Mouse (Mus musculus): ENCODE data around the gene Gm6592. TPM values are rescaled to one million over a fixed set of nuclear protein-coding genes. Genes with fewer than 3 reads are reported as not detected.
"Not testable (repeated sequence)": the region's sequence is repeated elsewhere in the genome, so short reads cannot be mapped to it uniquely, and the experiment has no call there.

Gm6592 gene
- not detected in 2 replicates for polyA plus RNA-seq (2015; fragmentation: Nextera tagmentation; extraction: Ambion mirVana)

DNA sequence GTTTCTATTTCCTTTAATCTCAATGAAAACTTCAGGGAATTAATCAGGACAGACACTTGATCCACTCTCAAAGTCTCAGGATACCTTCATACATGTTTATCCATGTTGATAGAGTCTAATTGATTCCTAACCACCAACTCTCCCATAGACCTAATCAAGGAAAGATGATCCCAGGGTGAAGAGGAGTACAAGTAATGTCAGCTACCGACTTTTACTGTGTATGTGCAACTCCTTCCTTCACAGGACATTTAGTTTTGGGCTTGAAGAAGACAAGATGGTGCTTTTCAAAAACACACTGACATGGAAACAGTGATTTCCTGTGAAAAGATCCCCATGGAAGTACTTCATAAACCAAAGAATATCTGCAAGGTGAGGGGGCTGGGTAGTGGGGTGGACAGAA lies at the start of gene Gm6592:
Gm6592 (plus strand) TSS at position 301 of the 400 bp plus-strand sequence.
- Histone ChIP-seq H3K27ac (ENCODE audit: low read length) (no peak within 1 kb of the TSS), H3K27me3 (ENCODE audit: control insufficient read depth, insufficient read depth, low read length) (no peaks in the 10 kb centered on the region), H3K4me3 (replicated peaks; ENCODE audit: low read length) (no peak within 1 kb of the TSS), H3K9ac (ENCODE audit: low read length) (no peak within 1 kb of the TSS), H3K4me2 (ENCODE audit: low read depth, low read length) (no peak within 1 kb of the TSS), H3K9me3 (replicated peaks; ENCODE audit: control insufficient read depth, low read length) (no peaks in the 10 kb centered on the region), H3K4me1 (ENCODE audit: control insufficient read depth, insufficient read depth, low read length) (no peaks in the 10 kb centered on the region), H3K36me3 (ENCODE audit: control insufficient read depth, insufficient read depth, low read length) (no peaks in the 10 kb centered on the region)
- WGBS, result 52% methylated on average over 1 of the region's 1 CpGs
- no peak for ATAC-seq (ENCODE audit: insufficient read depth, low FRiP score)

DNA sequence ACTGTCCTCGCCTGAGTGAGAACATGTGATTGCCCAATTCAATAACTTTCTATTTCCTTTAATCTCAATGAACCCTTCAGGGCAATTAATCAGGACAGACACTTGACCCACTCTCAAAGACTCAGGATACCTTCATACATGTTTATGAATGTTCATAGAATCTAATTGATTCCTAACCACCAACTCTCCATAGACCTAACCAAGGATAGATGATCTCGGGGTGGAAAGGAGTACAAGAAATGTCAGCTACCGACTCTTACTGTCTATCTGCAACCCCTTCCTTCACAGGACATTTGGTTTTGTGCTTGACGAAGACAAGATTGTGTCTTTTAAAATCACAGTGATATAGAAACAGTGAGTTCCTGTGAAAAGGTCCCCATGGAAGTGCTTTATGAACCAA lies 40.4 kb upstream of the Gm6592 start, which contains the start of gene Ssxb5:
Ssxb5 (plus strand) TSS at position 301 of the 400 bp plus-strand sequence.
- H3K4me1 ChIP-seq (ENCODE audit: control insufficient read depth, insufficient read depth, low read length); H3K9me3 ChIP-seq (replicated peaks; ENCODE audit: control insufficient read depth, low read length); ATAC-seq (ENCODE audit: insufficient read depth, low FRiP score); H3K36me3 ChIP-seq (ENCODE audit: control insufficient read depth, insufficient read depth, low read length); H3K4me3 ChIP-seq (replicated peaks; ENCODE audit: low read length); H3K27ac ChIP-seq (ENCODE audit: low read length); H3K9ac ChIP-seq (ENCODE audit: low read length); H3K4me2 ChIP-seq (ENCODE audit: low read depth, low read length); H3K27me3 ChIP-seq (ENCODE audit: control insufficient read depth, insufficient read depth, low read length): not testable (repeated sequence)
- 84% methylated on average over 4 of the region's 4 CpGs for WGBS

GRCm38 (mm10) chrX:8832043-8832442 lies 11.8 kb upstream of the Gm6592 start:
- no peaks in the 10 kb centered on the region for H3K9me3 ChIP-seq (replicated peaks; ENCODE audit: control insufficient read depth, low read length)

GRCm38 (mm10) chrX:8852486-8852885 lies 8.7 kb downstream of the Gm6592 start:
- Histone ChIP-seq H3K36me3 (ENCODE audit: control insufficient read depth, insufficient read depth, low read length) (no peaks in the 10 kb centered on the region), H3K27me3 (ENCODE audit: control insufficient read depth, insufficient read depth, low read length) (no peaks in the 10 kb centered on the region), H3K4me2 (ENCODE audit: low read depth, low read length) (no peak overlapping the region), H3K9ac (ENCODE audit: low read length) (no peak overlapping the region), H3K4me1 (ENCODE audit: control insufficient read depth, insufficient read depth, low read length) (no peaks in the 10 kb centered on the region), H3K27ac (ENCODE audit: low read length) (no peak overlapping the region), H3K9me3 (replicated peaks; ENCODE audit: control insufficient read depth, low read length) (no peaks in the 10 kb centered on the region), H3K4me3 (replicated peaks; ENCODE audit: low read length) (no peak overlapping the region)
- 89% methylated on average over 10 of the region's 10 CpGs for WGBS
- no peak for ATAC-seq (ENCODE audit: insufficient read depth, low FRiP score)

More at GRCm38 (mm10) chrX:8832043-8832442, 11.8 kb upstream of the Gm6592 start:
- no peaks in the 10 kb centered on the region for H3K36me3 ChIP-seq (ENCODE audit: control insufficient read depth, insufficient read depth, low read length)
- H3K27ac ChIP-seq (ENCODE audit: low read length), result no peak overlapping the region
- H3K4me3 ChIP-seq (replicated peaks; ENCODE audit: low read length), result no peak overlapping the region
- H3K4me1 ChIP-seq (ENCODE audit: control insufficient read depth, insufficient read depth, low read length), result no peaks in the 10 kb centered on the region
- no peak overlapping the region for H3K9ac ChIP-seq (ENCODE audit: low read length)
- ATAC-seq (ENCODE audit: insufficient read depth, low FRiP score), result no peak
- no peaks in the 10 kb centered on the region for H3K27me3 ChIP-seq (ENCODE audit: control insufficient read depth, insufficient read depth, low read length)
- H3K4me2 ChIP-seq (ENCODE audit: low read depth, low read length), result no peak overlapping the region

DNA sequence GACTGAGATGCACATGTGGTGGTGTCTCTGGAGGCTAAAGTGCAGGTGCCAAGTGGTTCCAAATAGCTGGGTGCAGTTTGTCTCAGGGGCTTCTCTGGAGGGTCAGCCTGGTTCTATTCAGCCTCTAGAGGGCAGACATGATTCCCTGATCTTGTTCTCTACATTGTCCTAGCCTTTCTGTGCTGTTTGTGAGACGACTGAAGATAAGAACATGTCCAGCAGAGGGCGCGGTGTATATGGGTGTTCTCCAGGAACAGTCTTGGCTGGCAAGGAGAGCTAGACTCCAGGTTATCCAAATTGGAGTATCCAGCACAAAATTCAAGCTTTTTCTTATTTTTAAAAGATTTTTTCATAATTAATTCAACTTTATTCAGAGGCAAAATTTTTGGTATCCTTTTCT lies 20.5 kb downstream of the Gm6592 start:
- 3% methylated on average over 3 of the region's 3 CpGs for WGBS
- not testable (repeated sequence) for H3K4me2 ChIP-seq (ENCODE audit: low read depth, low read length); H3K9ac ChIP-seq (ENCODE audit: low read length); H3K4me1 ChIP-seq (ENCODE audit: control insufficient read depth, insufficient read depth, low read length); ATAC-seq (ENCODE audit: insufficient read depth, low FRiP score); H3K4me3 ChIP-seq (replicated peaks; ENCODE audit: low read length); H3K27me3 ChIP-seq (ENCODE audit: control insufficient read depth, insufficient read depth, low read length); H3K9me3 ChIP-seq (replicated peaks; ENCODE audit: control insufficient read depth, low read length); H3K27ac ChIP-seq (ENCODE audit: low read length); H3K36me3 ChIP-seq (ENCODE audit: control insufficient read depth, insufficient read depth, low read length)

DNA sequence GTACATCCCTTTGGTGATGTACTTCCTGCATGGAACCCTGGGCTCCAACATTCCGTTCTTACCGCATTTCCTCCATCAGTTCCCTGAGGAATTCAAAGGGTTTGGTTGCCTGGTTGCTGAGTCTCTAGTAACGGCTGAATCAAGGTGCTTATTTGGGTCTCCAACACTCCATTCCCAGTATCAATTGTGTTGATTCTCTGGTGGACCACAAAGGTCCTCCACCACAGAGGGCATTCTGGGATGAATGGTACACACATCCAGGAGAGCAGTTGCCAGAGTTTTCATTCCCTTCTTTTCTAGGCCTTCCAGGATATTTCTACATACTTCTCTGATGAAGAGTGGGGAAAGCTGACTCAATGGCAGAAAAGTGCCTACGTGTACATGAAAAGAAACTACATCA lies 30.2 kb downstream of the Gm6592 start, which contains the start of gene Gm5751:
Gm5751 (plus strand) TSS at position 301 of the 400 bp plus-strand sequence.
- H3K9me3 ChIP-seq (replicated peaks; ENCODE audit: control insufficient read depth, low read length); H3K27me3 ChIP-seq (ENCODE audit: control insufficient read depth, insufficient read depth, low read length); H3K4me1 ChIP-seq (ENCODE audit: control insufficient read depth, insufficient read depth, low read length); H3K27ac ChIP-seq (ENCODE audit: low read length); ATAC-seq (ENCODE audit: insufficient read depth, low FRiP score); H3K4me3 ChIP-seq (replicated peaks; ENCODE audit: low read length); H3K9ac ChIP-seq (ENCODE audit: low read length); H3K36me3 ChIP-seq (ENCODE audit: control insufficient read depth, insufficient read depth, low read length); H3K4me2 ChIP-seq (ENCODE audit: low read depth, low read length): not testable (repeated sequence)
- WGBS, result 84% methylated on average over 3 of the region's 4 CpGs

DNA sequence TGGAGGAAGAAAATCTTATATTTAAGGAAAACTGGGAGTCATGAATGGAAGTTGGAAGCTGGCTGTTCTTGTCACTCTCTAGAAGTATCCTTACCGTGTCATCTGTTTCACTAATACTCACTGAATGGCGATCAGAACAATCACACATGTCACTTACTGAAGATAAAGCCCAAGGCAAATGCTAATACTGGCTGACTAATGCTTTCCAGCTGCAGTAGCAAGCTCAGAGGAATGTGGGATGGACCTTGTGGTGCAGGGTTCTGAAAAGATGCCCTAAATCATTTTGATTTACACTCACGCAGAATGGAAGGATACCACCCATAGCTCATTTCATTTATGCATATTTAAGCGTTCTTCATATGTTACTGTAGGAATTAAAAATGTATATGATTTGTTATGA lies 40.5 kb downstream of the Gm6592 start:
- no peak for ATAC-seq (ENCODE audit: insufficient read depth, low FRiP score)
- 70% methylated on average over 4 of the region's 4 CpGs for WGBS
- Histone ChIP-seq H3K27ac (ENCODE audit: low read length) (no peak overlapping the region), H3K4me3 (replicated peaks; ENCODE audit: low read length) (no peak overlapping the region), H3K27me3 (ENCODE audit: control insufficient read depth, insufficient read depth, low read length) (no peaks in the 10 kb centered on the region), H3K4me1 (ENCODE audit: control insufficient read depth, insufficient read depth, low read length) (no peaks in the 10 kb centered on the region), H3K36me3 (ENCODE audit: control insufficient read depth, insufficient read depth, low read length) (no peaks in the 10 kb centered on the region), H3K9me3 (replicated peaks; ENCODE audit: control insufficient read depth, low read length) (no peaks in the 10 kb centered on the region), H3K9ac (ENCODE audit: low read length) (no peak overlapping the region), H3K4me2 (ENCODE audit: low read depth, low read length) (no peak overlapping the region)

DNA sequence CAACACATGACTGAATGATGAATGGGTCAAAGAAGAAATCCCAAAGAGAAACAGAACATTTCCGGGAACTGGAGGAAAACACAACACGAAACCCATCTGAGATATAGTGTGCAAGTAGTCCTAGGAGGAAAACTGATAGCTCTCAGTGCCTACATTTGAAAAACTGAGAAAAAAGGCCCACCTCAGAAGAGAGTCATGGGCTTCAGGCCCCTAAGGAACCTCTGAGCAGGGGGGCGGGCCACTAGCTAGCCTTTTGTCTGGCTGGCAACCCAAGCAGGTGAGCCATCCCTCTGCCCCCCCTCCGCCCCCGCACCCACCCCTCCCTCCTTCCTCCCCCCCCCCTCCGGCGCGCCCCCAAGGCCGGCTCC lies 48.2 kb downstream of the Gm6592 start:
- Histone ChIP-seq H3K27me3 (ENCODE audit: control insufficient read depth, insufficient read depth, low read length) (no peaks in the 10 kb centered on the region), H3K9ac (ENCODE audit: low read length) (peak overlapping the region; percentile 87), H3K9me3 (replicated peaks; ENCODE audit: control insufficient read depth, low read length) (no peaks in the 10 kb centered on the region), H3K4me2 (ENCODE audit: low read depth, low read length) (peak overlapping the region; percentile 74), H3K4me3 (replicated peaks; ENCODE audit: low read length) (peak overlapping the region; percentile 59), H3K4me1 (ENCODE audit: control insufficient read depth, insufficient read depth, low read length) (no peaks in the 10 kb centered on the region), H3K36me3 (ENCODE audit: control insufficient read depth, insufficient read depth, low read length) (no peaks in the 10 kb centered on the region), H3K27ac (ENCODE audit: low read length) (no peak overlapping the region)
- peak; percentile 30; the same call in 1 of the 2 replicates for ATAC-seq (ENCODE audit: insufficient read depth, low FRiP score)
- 18% methylated on average over 3 of the region's 9 CpGs for WGBS

DNA sequence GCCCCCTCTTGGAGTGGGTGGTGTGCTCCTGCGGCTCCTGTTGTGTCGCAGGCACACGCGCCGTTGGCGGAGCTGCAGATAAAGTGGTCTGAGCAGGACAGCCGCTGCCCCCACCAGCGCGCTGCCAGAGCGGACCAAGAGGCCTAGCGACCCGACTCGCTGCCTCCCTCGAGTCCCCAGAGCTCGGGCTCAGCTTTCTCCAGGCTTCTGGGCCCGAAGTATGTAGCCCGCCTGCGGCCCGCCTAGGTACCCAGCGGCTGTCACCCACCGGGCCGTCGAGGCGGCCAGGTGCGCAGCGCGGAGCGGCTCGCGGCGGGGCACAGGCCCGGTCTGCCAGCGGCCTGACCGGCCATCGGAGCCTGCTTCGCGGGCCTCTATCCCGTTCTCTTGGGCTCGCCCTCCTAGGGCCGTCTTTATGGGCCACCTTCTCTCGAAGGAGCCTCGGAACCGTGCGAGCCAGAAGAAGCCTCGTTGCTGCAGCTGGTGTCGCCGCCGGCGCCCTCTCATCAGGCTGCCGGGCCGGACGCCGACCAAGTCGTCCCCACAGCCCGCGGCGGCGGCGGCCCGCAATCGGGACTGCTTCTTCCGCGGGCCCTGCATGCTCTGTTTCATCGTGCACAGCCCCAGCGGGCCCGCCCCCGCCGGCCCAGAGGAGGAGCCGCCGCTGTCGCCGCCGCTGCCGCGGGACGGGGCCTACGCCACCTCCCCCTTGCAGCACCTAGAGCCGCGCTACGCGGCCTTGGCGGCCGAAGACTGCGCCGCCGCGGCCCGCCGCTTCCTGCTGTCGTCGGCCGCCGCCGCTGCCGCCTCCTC lies 48.8 kb downstream of the Gm6592 start, which contains the start of gene B630019K06Rik:
B630019K06Rik (plus strand) TSS at position 40 of the 813 bp plus-strand sequence.
- no peaks in the 10 kb centered on the region for H3K27me3 ChIP-seq (ENCODE audit: control insufficient read depth, insufficient read depth, low read length)
- H3K9ac ChIP-seq (ENCODE audit: low read length), result peak within 1 kb of the TSS; percentile 87
- peak within 1 kb of the TSS; percentile 74 for H3K4me2 ChIP-seq (ENCODE audit: low read depth, low read length)
- H3K4me3 ChIP-seq (replicated peaks; ENCODE audit: low read length), result peak within 1 kb of the TSS; percentile 59
- no peaks in the 10 kb centered on the region for H3K4me1 ChIP-seq (ENCODE audit: control insufficient read depth, insufficient read depth, low read length)
- no peaks in the 10 kb centered on the region for H3K9me3 ChIP-seq (replicated peaks; ENCODE audit: control insufficient read depth, low read length)
- peak; percentile 93 for ATAC-seq (ENCODE audit: insufficient read depth, low FRiP score)
- H3K36me3 ChIP-seq (ENCODE audit: control insufficient read depth, insufficient read depth, low read length), result no peaks in the 10 kb centered on the region
- WGBS, result 14% methylated on average over 66 of the region's 95 CpGs
- H3K27ac ChIP-seq (ENCODE audit: low read length), result peak within 1 kb of the TSS; percentile 87

Measured in stomach, embryonic 16.5 days (tissue).